Mouse (Mus musculus) kidney, adult 11 months (tissue): ENCODE results near the gene Mmrn1.

Experiments used
- DNase-seq: peaks from one replicate; pipeline ENCODE4 v3.0.0; 2022

Mmrn1 gene

GRCm38 (mm10) chr6:60994114-60994513, 69.3 kb downstream of the Mmrn1 start:
- peak; percentile 77 for DNase-seq

DNA sequence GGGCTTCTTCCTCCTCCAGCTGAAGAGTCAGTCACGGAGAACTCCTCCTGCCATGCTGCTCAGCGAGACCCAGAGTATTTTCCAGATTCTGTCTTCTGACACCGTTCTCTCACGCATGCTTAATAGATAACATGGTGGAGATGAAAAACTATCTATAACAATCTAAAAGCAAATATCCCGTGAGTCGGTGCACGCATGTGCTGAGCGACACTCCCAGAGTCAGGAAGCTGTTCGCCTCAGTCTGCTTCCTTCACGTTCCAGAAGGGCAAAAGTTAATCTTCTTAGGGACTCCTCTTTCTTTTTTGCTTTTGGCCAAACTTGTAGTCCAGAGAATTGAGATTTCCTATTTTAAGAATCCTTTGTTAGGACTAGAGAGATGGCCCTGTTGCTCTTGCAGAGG, 69.7 kb downstream of the Mmrn1 start:
- no peak for DNase-seq

GRCm38 (mm10) chr6:60995596-60995995, 70.8 kb downstream of the Mmrn1 start:
- no peak for DNase-seq

DNA sequence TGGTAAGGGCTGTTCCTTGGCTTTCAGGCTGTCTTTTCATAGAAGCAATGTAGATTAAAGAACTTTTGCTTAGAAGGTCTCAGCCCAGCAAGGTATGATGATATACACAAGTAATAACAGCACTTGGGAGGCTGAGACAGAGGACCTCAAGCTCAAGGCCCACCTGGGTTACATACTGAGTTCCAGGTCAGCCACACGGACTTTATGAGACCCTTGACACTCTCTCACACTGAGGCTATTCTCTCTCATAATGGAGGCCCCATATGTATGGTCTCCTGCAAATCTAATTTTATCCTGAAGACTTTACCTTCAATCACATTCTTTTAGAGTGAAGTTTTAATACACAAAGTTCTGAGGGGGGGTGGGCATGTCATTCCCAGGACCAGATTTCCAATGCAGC, 71.6 kb downstream of the Mmrn1 start:
- DNase-seq: no peak

DNA sequence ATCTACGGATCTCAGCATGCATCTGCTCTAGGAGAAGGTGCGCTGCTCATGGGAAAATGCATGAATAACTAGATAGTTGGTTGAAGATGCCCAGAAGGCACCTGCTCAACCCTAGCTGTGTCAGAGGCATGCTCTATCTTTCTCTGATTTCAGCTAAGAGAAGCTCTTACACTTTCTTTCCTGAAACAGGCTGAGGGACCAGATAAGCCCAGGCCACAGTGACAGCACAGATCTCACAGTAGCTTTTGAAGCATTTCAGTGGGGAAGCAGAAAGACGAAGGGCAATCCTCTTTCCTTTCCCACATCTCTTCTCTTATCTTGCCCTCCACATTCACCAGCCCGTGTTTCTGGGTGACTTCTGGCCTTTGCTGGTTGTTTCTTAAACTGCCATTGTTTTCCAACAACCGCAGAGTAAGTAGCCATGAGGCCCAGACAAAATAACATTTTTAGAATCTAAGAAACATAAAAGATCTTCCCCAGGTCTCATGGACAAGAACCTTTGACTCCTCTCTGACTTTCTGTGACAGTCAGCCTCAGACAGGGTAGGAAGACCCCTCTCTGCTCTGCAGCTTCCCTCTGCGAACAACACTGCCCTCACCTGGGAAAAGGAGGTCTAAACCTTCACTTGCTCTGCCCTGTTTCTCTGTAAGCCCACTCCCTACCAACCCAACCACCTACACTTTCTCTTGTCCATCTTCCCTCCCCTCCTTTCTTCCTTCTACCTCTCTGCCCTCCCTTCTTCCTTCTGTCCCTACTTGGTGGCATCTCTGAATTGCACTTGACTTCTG, 76.4 kb downstream of the Mmrn1 start:
- no peak for DNase-seq

DNA sequence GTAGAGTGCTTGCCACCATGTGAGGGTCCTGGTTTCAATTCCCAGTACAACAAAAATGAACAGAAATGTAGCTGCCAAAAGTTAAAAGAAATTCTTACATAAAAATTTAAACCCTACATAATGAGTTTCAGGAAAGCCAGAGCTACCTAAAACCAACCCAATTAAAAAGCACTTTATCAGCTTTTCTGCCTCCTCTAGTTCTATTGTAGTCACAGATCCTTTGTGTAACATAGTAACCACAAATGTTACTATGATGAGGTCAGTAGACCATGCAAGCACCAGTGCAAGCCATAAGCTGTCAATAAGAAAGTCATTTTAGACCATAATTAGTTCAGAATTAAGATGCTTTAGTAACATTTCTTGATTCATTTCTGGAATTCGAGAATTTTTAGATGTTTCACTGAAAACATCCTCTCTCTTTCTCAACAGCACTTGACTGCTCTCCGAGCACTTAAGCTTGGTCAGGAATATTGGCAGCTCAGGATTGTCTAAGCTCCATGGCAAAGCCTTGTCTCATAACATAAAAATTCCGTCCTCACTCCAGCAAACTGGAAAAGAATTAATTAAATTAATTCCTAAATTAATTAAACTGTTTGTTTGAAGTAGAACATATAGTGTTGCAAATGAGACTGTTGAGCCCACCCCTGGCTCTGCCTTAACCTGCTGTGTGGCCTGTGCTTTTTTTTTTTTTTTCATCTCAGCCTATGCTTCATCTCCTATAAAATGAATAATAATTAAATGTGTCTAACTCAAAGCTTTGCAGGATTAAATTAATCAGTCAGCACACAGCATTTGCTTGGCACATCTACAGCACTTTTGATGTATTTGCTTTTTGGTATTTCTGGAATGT, 79.4 kb downstream of the Mmrn1 start:
- DNase-seq: no peak

GRCm38 (mm10) chr6:61013780-61014179, 89.0 kb downstream of the Mmrn1 start:
- no peak for DNase-seq

- no peak for DNase-seq
Measured at GRCm38 (mm10) chr6:61019689-61020088, 94.9 kb downstream of the Mmrn1 start.

DNA sequence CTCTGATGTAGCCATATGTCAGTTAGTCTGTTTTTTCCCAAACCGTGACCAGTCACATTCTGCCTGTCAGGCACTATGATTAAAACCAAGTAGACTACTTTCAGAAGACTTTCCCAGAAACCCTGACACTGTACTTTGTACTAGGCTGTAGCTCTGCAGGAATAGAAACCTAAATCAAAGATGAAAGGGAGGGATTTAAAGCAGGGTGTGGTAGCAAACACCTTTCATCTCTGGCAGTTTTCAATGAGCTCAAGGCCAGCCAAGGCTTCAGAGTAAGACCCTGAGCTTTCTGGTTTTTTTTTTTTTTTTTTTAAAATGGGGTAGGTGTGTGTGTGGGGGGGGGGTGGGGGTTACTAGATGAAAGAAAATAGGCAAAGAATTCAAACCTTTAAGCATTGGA, 96.2 kb downstream of the Mmrn1 start:
- DNase-seq: no peak

- no peak for DNase-seq
Measured at GRCm38 (mm10) chr6:61033251-61033650, 108.5 kb downstream of the Mmrn1 start.
